Mouse (Mus musculus): ENCODE results near the gene Etfb. TPM values are rescaled to one million over a fixed set of nuclear protein-coding genes. Genes with fewer than 3 reads are reported as not detected.

Etfb gene
- polyA plus RNA-seq, 1 experiment from 2014 or later: 323 TPM

- peak; percentile 80 for ATAC-seq (ENCODE audit: low FRiP score, low TSS enrichment)
- H3K27ac ChIP-seq (ENCODE audit: low read depth, low read length): no peak overlapping the region
- H3K27me3 ChIP-seq (ENCODE audit: control insufficient read depth, insufficient read depth, low read length): peaks cover 16% of the 10 kb centered on the region; the same call in 1 of the 2 replicates
- H3K4me3 ChIP-seq (ENCODE audit: low read length): no peak overlapping the region
- 36% methylated on average over 8 of the region's 8 CpGs for WGBS
- no peak overlapping the region for H3K4me2 ChIP-seq (replicated peaks; ENCODE audit: low read depth, low read length)
- H3K9me3 ChIP-seq (ENCODE audit: control insufficient read depth, low read length): no peaks in the 10 kb centered on the region
- H3K9ac ChIP-seq (ENCODE audit: low read depth, low read length): no peak overlapping the region
- no peaks in the 10 kb centered on the region for H3K36me3 ChIP-seq (ENCODE audit: control insufficient read depth, insufficient read depth, low read length)
- H3K4me1 ChIP-seq (ENCODE audit: control insufficient read depth, insufficient read depth, low read length): 0 out of 2 replicates have a peak, but pooled peaks cover 6% of the 10 kb centered on the region
Measured at GRCm38 (mm10) chr7:43482090-43482716, 38.3 kb downstream of the Etfb start.

- H3K9me3 ChIP-seq (ENCODE audit: control insufficient read depth, low read length): no peaks in the 10 kb centered on the region
- H3K27me3 ChIP-seq (ENCODE audit: control insufficient read depth, insufficient read depth, low read length): peaks cover 7% of the 10 kb centered on the region; the same call in 1 of the 2 replicates
- H3K36me3 ChIP-seq (ENCODE audit: control insufficient read depth, insufficient read depth, low read length): no peaks in the 10 kb centered on the region
- H3K9ac ChIP-seq (ENCODE audit: low read depth, low read length): no peak overlapping the region
- WGBS: 6% methylated on average over 10 of the region's 10 CpGs
- no peak overlapping the region for H3K27ac ChIP-seq (ENCODE audit: low read depth, low read length)
- no peak; the same call in 1 of the 2 replicates for ATAC-seq (ENCODE audit: low FRiP score, low TSS enrichment)
- no peak overlapping the region for H3K4me3 ChIP-seq (ENCODE audit: low read length)
- no peak overlapping the region for H3K4me2 ChIP-seq (replicated peaks; ENCODE audit: low read depth, low read length)
- 0 out of 2 replicates have a peak, but pooled peaks cover 6% of the 10 kb centered on the region for H3K4me1 ChIP-seq (ENCODE audit: control insufficient read depth, insufficient read depth, low read length)
Measured at GRCm38 (mm10) chr7:43483236-43483635, 39.4 kb downstream of the Etfb start.

- Histone ChIP-seq H3K27ac (ENCODE audit: low read depth, low read length) (no peak overlapping the region), H3K4me3 (ENCODE audit: low read length) (no peak overlapping the region), H3K9ac (ENCODE audit: low read depth, low read length) (no peak overlapping the region), H3K27me3 (ENCODE audit: control insufficient read depth, insufficient read depth, low read length) (peaks cover 3% of the 10 kb centered on the region), H3K36me3 (ENCODE audit: control insufficient read depth, insufficient read depth, low read length) (no peaks in the 10 kb centered on the region), H3K4me2 (replicated peaks; ENCODE audit: low read depth, low read length) (no peak overlapping the region), H3K9me3 (ENCODE audit: control insufficient read depth, low read length) (no peaks in the 10 kb centered on the region), H3K4me1 (ENCODE audit: control insufficient read depth, insufficient read depth, low read length) (no peaks in the 10 kb centered on the region)
- 39% methylated on average over 5 of the region's 5 CpGs for WGBS
- ATAC-seq (ENCODE audit: low FRiP score, low TSS enrichment): no peak
Measured at GRCm38 (mm10) chr7:43488646-43489045, 44.8 kb downstream of the Etfb start.

GRCm38 (mm10) chr7:43489631-43490125 lies 45.8 kb downstream of the Etfb start, which contains the start of gene Iglon5:
Gene Iglon5 (minus strand): TSS chr7:43490075.
- WGBS: 2% methylated on average over 16 of the region's 41 CpGs
- peak within 1 kb of the TSS; percentile 60; the same call in 1 of the 2 replicates for H3K9ac ChIP-seq (ENCODE audit: low read depth, low read length)
- ATAC-seq (ENCODE audit: low FRiP score, low TSS enrichment): peak; percentile 56
- H3K27ac ChIP-seq (ENCODE audit: low read depth, low read length): no peak within 1 kb of the TSS
- H3K27me3 ChIP-seq (ENCODE audit: control insufficient read depth, insufficient read depth, low read length): peaks cover 3% of the 10 kb centered on the region
- no peaks in the 10 kb centered on the region for H3K4me1 ChIP-seq (ENCODE audit: control insufficient read depth, insufficient read depth, low read length)
- H3K4me2 ChIP-seq (replicated peaks; ENCODE audit: low read depth, low read length): peak within 1 kb of the TSS; percentile 83
- peak within 1 kb of the TSS; percentile 48 for H3K4me3 ChIP-seq (ENCODE audit: low read length)
- no peaks in the 10 kb centered on the region for H3K36me3 ChIP-seq (ENCODE audit: control insufficient read depth, insufficient read depth, low read length)
- no peaks in the 10 kb centered on the region for H3K9me3 ChIP-seq (ENCODE audit: control insufficient read depth, low read length)

- H3K9me3 ChIP-seq (ENCODE audit: control insufficient read depth, low read length): no peaks in the 10 kb centered on the region
- no peaks in the 10 kb centered on the region for H3K4me1 ChIP-seq (ENCODE audit: control insufficient read depth, insufficient read depth, low read length)
- H3K4me3 ChIP-seq (ENCODE audit: low read length): peak overlapping the region; percentile 48
- H3K4me2 ChIP-seq (replicated peaks; ENCODE audit: low read depth, low read length): peak overlapping the region; percentile 83
- peak overlapping the region; percentile 60; the same call in 1 of the 2 replicates for H3K9ac ChIP-seq (ENCODE audit: low read depth, low read length)
- peak; percentile 89 for ATAC-seq (ENCODE audit: low FRiP score, low TSS enrichment)
- no peaks in the 10 kb centered on the region for H3K36me3 ChIP-seq (ENCODE audit: control insufficient read depth, insufficient read depth, low read length)
- WGBS: 2% methylated on average over 3 of the region's 13 CpGs
- H3K27me3 ChIP-seq (ENCODE audit: control insufficient read depth, insufficient read depth, low read length): peaks cover 3% of the 10 kb centered on the region
- no peak overlapping the region for H3K27ac ChIP-seq (ENCODE audit: low read depth, low read length)
Measured at GRCm38 (mm10) chr7:43490182-43490584, 46.3 kb downstream of the Etfb start.

GRCm38 (mm10) chr7:43490861-43491260 lies 47.0 kb downstream of the Etfb start:
- Histone ChIP-seq H3K27ac (ENCODE audit: low read depth, low read length) (no peak overlapping the region), H3K27me3 (ENCODE audit: control insufficient read depth, insufficient read depth, low read length) (peaks cover 3% of the 10 kb centered on the region), H3K36me3 (ENCODE audit: control insufficient read depth, insufficient read depth, low read length) (no peaks in the 10 kb centered on the region), H3K4me1 (ENCODE audit: control insufficient read depth, insufficient read depth, low read length) (no peaks in the 10 kb centered on the region), H3K9me3 (ENCODE audit: control insufficient read depth, low read length) (no peaks in the 10 kb centered on the region), H3K4me2 (replicated peaks; ENCODE audit: low read depth, low read length) (no peak overlapping the region), H3K4me3 (ENCODE audit: low read length) (no peak overlapping the region), H3K9ac (ENCODE audit: low read depth, low read length) (no peak overlapping the region)
- WGBS: 62% methylated on average over 9 of the region's 9 CpGs
- ATAC-seq (ENCODE audit: low FRiP score, low TSS enrichment): no peak

- no peak overlapping the region for H3K4me3 ChIP-seq (ENCODE audit: low read length)
- H3K4me2 ChIP-seq (replicated peaks; ENCODE audit: low read depth, low read length): 0 out of 2 replicates have a peak overlapping the region, but pooled peaks have one; percentile 8
- peaks cover 3% of the 10 kb centered on the region; the same call in 1 of the 2 replicates for H3K27me3 ChIP-seq (ENCODE audit: control insufficient read depth, insufficient read depth, low read length)
- peak; percentile 76 for ATAC-seq (ENCODE audit: low FRiP score, low TSS enrichment)
- no peak overlapping the region for H3K27ac ChIP-seq (ENCODE audit: low read depth, low read length)
- peaks cover 6% of the 10 kb centered on the region for H3K9me3 ChIP-seq (ENCODE audit: control insufficient read depth, low read length)
- WGBS: 14% methylated on average over 21 of the region's 21 CpGs
- no peaks in the 10 kb centered on the region for H3K4me1 ChIP-seq (ENCODE audit: control insufficient read depth, insufficient read depth, low read length)
- no peaks in the 10 kb centered on the region for H3K36me3 ChIP-seq (ENCODE audit: control insufficient read depth, insufficient read depth, low read length)
- H3K9ac ChIP-seq (ENCODE audit: low read depth, low read length): no peak overlapping the region
Measured at GRCm38 (mm10) chr7:43495343-43496021, 51.6 kb downstream of the Etfb start.
